ENCODE assay signal across 16 mouse cellular contexts in the genomic region with DNA sequence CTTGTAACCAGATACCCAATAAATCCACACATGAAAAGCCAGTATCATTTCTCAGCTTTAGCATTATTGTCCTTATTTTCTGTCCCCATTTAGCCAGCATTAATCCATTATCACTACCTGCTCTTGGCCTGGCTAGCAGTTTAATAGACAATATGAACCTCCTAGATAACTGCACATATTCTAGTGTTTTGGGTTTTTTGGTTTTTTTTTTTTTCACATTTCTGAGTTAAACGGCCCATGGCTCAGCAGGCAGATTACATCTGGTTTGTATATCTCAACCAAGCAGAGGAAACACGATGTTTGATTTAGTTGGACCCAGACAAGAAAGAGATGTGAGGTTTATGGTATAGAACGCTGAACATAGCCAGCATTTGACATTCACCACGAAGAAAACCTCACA. TPM values are rescaled to one million over a fixed set of nuclear protein-coding genes. Genes with fewer than 3 reads are reported as not detected.
DNase-seq lines count a peak whose midpoint lies in the region; ATAC-seq lines count a peak whose summit lies in the region.
"Had no signal": no experiment of that assay in that cellular context is flagged by ENCODE, and none has a peak within 500 bp of the region (broad histone marks: within the 10 kb centered on the region; RNA-seq: fewer than 3 reads in every experiment).

No protein-coding gene starts in this region.

- H3K27ac ChIP-seq in kidney, embryonic 16.5 days (ENCODE audit: low read length), result 0 out of 2 replicates have a peak overlapping the region, but pooled peaks have one; percentile 21
- H3K27ac ChIP-seq in embryonic facial prominence, embryonic 10.5 days (replicated peaks), result peak overlapping the region; percentile 78; the same call in 1 of the 2 replicates
- peak overlapping the region; percentile 23; the same call in 1 of the 2 replicates for H3K27ac ChIP-seq in intestine, embryonic 15.5 days
- H3K27ac ChIP-seq in neural tube, embryonic 15.5 days (replicated peaks), result peak overlapping the region; percentile 25; the same call in 1 of the 2 replicates
- H3K27ac ChIP-seq: midbrain, embryonic 10.5 days; neural tube, embryonic 12.5 days had no signal

- no peak for ATAC-seq in kidney, embryonic 16.5 days (ENCODE audit: low FRiP score, low TSS enrichment)
- no peak for ATAC-seq in intestine, embryonic 15.5 days
- no peak for ATAC-seq in neural tube, embryonic 15.5 days (ENCODE audit: low FRiP score)
- ATAC-seq: hindbrain, embryonic 16.5 days had no signal

- DNase-seq in kidney, adult 11 months, result no peak
- no peak for DNase-seq in embryonic facial prominence, embryonic 10.5 days (ENCODE audit: low spot score)
- DNase-seq in adrenal gland, adult 2 months, result no peak
- no peak for DNase-seq in heart, postnatal 4 days
- DNase-seq: cerebellum, adult 11 months; cerebellum, postnatal 36 days; gastrocnemius, postnatal 36 days; heart, postnatal 10 days; lung, postnatal 10 days; right cerebral cortex, postnatal 25 days had no signal

- no peak overlapping the region for H3K4me3 ChIP-seq in kidney, embryonic 16.5 days (ENCODE audit: low read length)
- no peak overlapping the region for H3K4me3 ChIP-seq in embryonic facial prominence, embryonic 10.5 days
- H3K4me3 ChIP-seq in intestine, embryonic 15.5 days (replicated peaks), result no peak overlapping the region
- H3K4me3 ChIP-seq in neural tube, embryonic 15.5 days (replicated peaks), result no peak overlapping the region
- H3K4me3 ChIP-seq: midbrain, embryonic 10.5 days; neural tube, embryonic 12.5 days had no signal

- peaks cover 28% of the 10 kb centered on the region for H3K4me1 ChIP-seq in kidney, embryonic 16.5 days (ENCODE audit: insufficient read depth, low read length)
- peaks cover 28% of the 10 kb centered on the region for H3K4me1 ChIP-seq in embryonic facial prominence, embryonic 10.5 days
- H3K4me1 ChIP-seq in intestine, embryonic 15.5 days (replicated peaks), result peaks cover 18% of the 10 kb centered on the region; the same call in 1 of the 2 replicates
- peaks cover 23% of the 10 kb centered on the region for H3K4me1 ChIP-seq in neural tube, embryonic 15.5 days

- no peak overlapping the region for H3K4me2 ChIP-seq in kidney, embryonic 16.5 days (replicated peaks; ENCODE audit: low read depth, low read length)
- no peak overlapping the region for H3K4me2 ChIP-seq in intestine, embryonic 15.5 days (replicated peaks)
- no peak overlapping the region for H3K4me2 ChIP-seq in neural tube, embryonic 15.5 days
- H3K4me2 ChIP-seq: neural tube, embryonic 12.5 days had no signal

- 0 out of 2 replicates have a peak, but pooled peaks cover 6% of the 10 kb centered on the region for H3K36me3 ChIP-seq in kidney, embryonic 16.5 days (ENCODE audit: insufficient read depth, low read length)
- H3K36me3 ChIP-seq in embryonic facial prominence, embryonic 10.5 days (replicated peaks), result peaks cover 77% of the 10 kb centered on the region
- peaks cover 2% of the 10 kb centered on the region; the same call in 1 of the 2 replicates for H3K36me3 ChIP-seq in intestine, embryonic 15.5 days
- no peaks in the 10 kb centered on the region for H3K36me3 ChIP-seq in neural tube, embryonic 15.5 days

- no peaks in the 10 kb centered on the region for H3K27me3 ChIP-seq in kidney, embryonic 16.5 days (ENCODE audit: insufficient read depth, low read length)
- H3K27me3 ChIP-seq in embryonic facial prominence, embryonic 10.5 days (replicated peaks; ENCODE audit: low read depth, poor library complexity, severe bottlenecking), result no peaks in the 10 kb centered on the region
- H3K27me3 ChIP-seq in intestine, embryonic 15.5 days (replicated peaks), result no peaks in the 10 kb centered on the region
- no peaks in the 10 kb centered on the region for H3K27me3 ChIP-seq in neural tube, embryonic 15.5 days (replicated peaks)
- H3K27me3 ChIP-seq: neural tube, embryonic 12.5 days had no signal

- H3K9ac ChIP-seq in kidney, embryonic 16.5 days (replicated peaks; ENCODE audit: low read length), result no peak overlapping the region
- no peak overlapping the region for H3K9ac ChIP-seq in intestine, embryonic 15.5 days
- no peak overlapping the region for H3K9ac ChIP-seq in neural tube, embryonic 15.5 days (replicated peaks)
- H3K9ac ChIP-seq: neural tube, embryonic 12.5 days had no signal

- 15% methylated on average over 4 of the region's 4 CpGs for WGBS in kidney, embryonic 16.5 days
- 65% methylated on average over 4 of the region's 4 CpGs for WGBS in embryonic facial prominence, embryonic 10.5 days
- 43% methylated on average over 4 of the region's 4 CpGs for WGBS in intestine, embryonic 15.5 days
- WGBS in neural tube, embryonic 15.5 days, result 67% methylated on average over 4 of the region's 4 CpGs

- H3K9me3 ChIP-seq in kidney, embryonic 16.5 days (ENCODE audit: low read length), result no peaks in the 10 kb centered on the region
- H3K9me3 ChIP-seq in embryonic facial prominence, embryonic 10.5 days, result no peaks in the 10 kb centered on the region
- H3K9me3 ChIP-seq in intestine, embryonic 15.5 days, result no peaks in the 10 kb centered on the region
- H3K9me3 ChIP-seq in neural tube, embryonic 15.5 days (replicated peaks), result no peaks in the 10 kb centered on the region
- H3K9me3 ChIP-seq: midbrain, embryonic 10.5 days; neural tube, embryonic 12.5 days had no signal

RNA-seq across cellular contexts. Expression of a gene that starts 41.2 kb away (rescaled TPM):
- polyA plus RNA-seq in kidney, embryonic 16.5 days (2015; fragmentation: Nextera tagmentation; extraction: Ambion mirVana), result 41.3 and 45.6 TPM in 2 replicates
- 25.3 and 30.6 TPM in 2 replicates for polyA plus RNA-seq in embryonic facial prominence, embryonic 10.5 days (2016; fragmentation: Nextera tagmentation; extraction: Ambion mirVana)
- 21.9 and 22.3 TPM in 2 replicates for polyA plus RNA-seq in intestine, embryonic 15.5 days (2015; fragmentation: Nextera tagmentation; extraction: Ambion mirVana)
- 8.6 and 10.1 TPM in 2 replicates for polyA plus RNA-seq in neural tube, embryonic 15.5 days (2015; fragmentation: Nextera tagmentation; extraction: Ambion mirVana)
- 10 to 100 TPM; 31.1 to 51.5 TPM for total RNA-seq in adrenal gland, adult 2 months (2021)
- polyA plus RNA-seq in adrenal gland, adult 2 months (2012; rRNA removed), result 54.3 and 59.5 TPM in 2 replicates
- 100 to 1,000 TPM; 102 to 103 TPM for total RNA-seq in heart, postnatal 4 days (2021)

Comparison
In these comparisons a context has a peak if more than half of its experiments do, and no peak if none do; other contexts are left out.
1. H3K27ac ChIP-seq: peak in every context shown above with its lines; median percentile 78 in embryonic facial prominence, embryonic 10.5 days; 25 in neural tube, embryonic 15.5 days; 23 in intestine, embryonic 15.5 days; 21 in kidney, embryonic 16.5 days.